Mouse (Mus musculus): Measurements from ENCODE around the gene Pms1.

- TF ChIP-seq TCF3 (IDR thresholded peaks at IDR 0.05; ENCODE audit: insufficient read length, low read depth): no peak
- TF ChIP-seq POLR2A (IDR thresholded peaks at IDR 0.05; ENCODE audit: insufficient read length, low read depth): no peak
- no peak for TF ChIP-seq E2F4 (IDR thresholded peaks at IDR 0.05; ENCODE audit: insufficient read depth)
- no peak for TF ChIP-seq REST (IDR thresholded peaks at IDR 0.05; ENCODE audit: insufficient read depth, insufficient read length)
- no peak for TF ChIP-seq TCF12 (IDR thresholded peaks at IDR 0.05; ENCODE audit: insufficient read depth, poor library complexity, severe bottlenecking)
- no peak for TF ChIP-seq MAX (IDR thresholded peaks at IDR 0.05; ENCODE audit: low read depth)
- TF ChIP-seq POLR2AphosphoS2 (IDR thresholded peaks at IDR 0.05; ENCODE audit: insufficient read length, low read depth): no peak
- no peak for TF ChIP-seq SRF (IDR thresholded peaks at IDR 0.05; ENCODE audit: control insufficient read depth, insufficient read length, low read depth)
- TF ChIP-seq CEBPB (IDR thresholded peaks at IDR 0.05; ENCODE audit: insufficient read depth, poor library complexity, severe bottlenecking): no peak
These were observed 102.3 kb downstream of the Pms1 start for GRCm38 (mm10) chr1:53194536-53194935.

Measured in myocyte (in vitro differentiated cells).